Mouse (Mus musculus) hindbrain, embryonic 12.5 days (tissue): ENCODE results near the gene Tnip1. TPM values are rescaled to one million over a fixed set of nuclear protein-coding genes. Genes with fewer than 3 reads are reported as not detected.

Source experiments
- ATAC-seq: fragments of 200-750 bp; cut with Nextera tagmentation; 2 replicates; pipeline ENCODE4 v1.8.0; 2017; ENCODE audit warnings: moderate TSS enrichment; ENCODE audit not compliant: low FRiP score
- H3K27ac ChIP-seq: fragments of 300-500 bp; sonication (generic); 2 replicates; pipeline ENCODE4 v1.5.1; 2016; ENCODE audit warnings: mild to moderate bottlenecking
- H3K27me3 ChIP-seq: fragments of 300-500 bp; sonication (generic); 2 replicates; pipeline ENCODE4 v1.6.1; 2016; ENCODE audit warnings: mild to moderate bottlenecking
- H3K36me3 ChIP-seq: fragments of 300-500 bp; sonication (generic); 2 replicates; pipeline ENCODE4 v1.6.1; 2016; ENCODE audit warnings: mild to moderate bottlenecking
- H3K4me1 ChIP-seq: fragments of 300-500 bp; sonication (generic); 2 replicates; pipeline ENCODE4 v1.6.1; 2016
- H3K4me2 ChIP-seq: fragments of 300-500 bp; sonication (generic); replicated peaks from 2 replicates; pipeline ENCODE4 v1.6.1; 2016; ENCODE audit warnings: mild to moderate bottlenecking
- H3K4me3 ChIP-seq: fragments of 300-500 bp; sonication (generic); 2 replicates; pipeline ENCODE4 v1.5.1; 2016; ENCODE audit warnings: mild to moderate bottlenecking
- H3K9ac ChIP-seq: fragments of 300-500 bp; sonication (generic); 2 replicates; pipeline ENCODE4 v1.6.1; 2016; ENCODE audit warnings: mild to moderate bottlenecking, moderate library complexity
- H3K9me3 ChIP-seq: fragments of 300-500 bp; sonication (generic); replicated peaks from 2 replicates; pipeline ENCODE4 v1.6.1; 2016; ENCODE audit warnings: mild to moderate bottlenecking
- WGBS: fragments of 180-500 bp; shearing (Covaris S2); methylation state at CpG from one replicate; pipeline ENCODE4 v1.1.7; 2016; 5-methylcytosine and 5-hydroxymethylcytosine counted together
- polyA plus RNA-seq: library from polyadenylated mRNA; unstranded; fragments of >200 nt; fragmentation: Nextera tagmentation; extraction: Ambion mirVana; gene quantifications from 2 replicates; pipeline ENCODE4 v1.2.1, GENCODE M21; 2016

Tnip1 gene
- polyA plus RNA-seq, 1 experiment from 2014 or later: 19.0 TPM

DNA sequence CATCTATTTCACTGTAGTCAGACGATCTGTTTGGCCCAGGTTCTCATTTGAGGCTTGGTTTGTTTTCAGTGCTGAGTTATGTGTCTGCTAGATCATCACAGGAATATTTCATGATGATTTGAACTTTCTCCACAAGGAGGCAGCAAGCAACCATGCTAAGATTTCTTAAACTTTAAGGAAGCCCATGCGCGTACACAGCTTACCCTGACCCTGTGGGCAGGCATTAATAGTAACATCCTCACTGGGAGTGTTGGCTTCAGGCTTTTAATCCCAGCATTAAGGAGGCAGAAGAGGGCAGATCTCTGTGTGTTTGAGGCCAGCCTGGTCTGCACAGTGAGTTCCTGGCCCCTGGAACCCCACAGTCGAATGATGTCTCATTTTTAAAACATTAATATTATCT, 83.3 kb downstream of the Tnip1 start:
- Histone ChIP-seq H3K36me3 (peaks cover 2% of the 10 kb centered on the region), H3K9ac (no peak overlapping the region), H3K4me1 (peaks cover 5% of the 10 kb centered on the region; the same call in 1 of the 2 replicates), H3K27ac (no peak overlapping the region), H3K4me3 (no peak overlapping the region), H3K4me2 (no peak overlapping the region), H3K9me3 (no peaks in the 10 kb centered on the region), H3K27me3 (no peaks in the 10 kb centered on the region; the same call in 1 of the 2 replicates)
- WGBS: 47% methylated on average over 4 of the region's 4 CpGs
- no peak for ATAC-seq

- H3K27ac ChIP-seq: no peak overlapping the region
- ATAC-seq: no peak
- 81% methylated on average over 6 of the region's 6 CpGs for WGBS
- H3K4me2 ChIP-seq: no peak overlapping the region
- no peaks in the 10 kb centered on the region for H3K9me3 ChIP-seq
- peaks cover 5% of the 10 kb centered on the region; the same call in 1 of the 2 replicates for H3K4me1 ChIP-seq
- H3K27me3 ChIP-seq: no peaks in the 10 kb centered on the region; the same call in 1 of the 2 replicates
- H3K36me3 ChIP-seq: peaks cover 7% of the 10 kb centered on the region
- H3K9ac ChIP-seq: no peak overlapping the region
- H3K4me3 ChIP-seq: no peak overlapping the region
These were observed 83.8 kb downstream of the Tnip1 start for GRCm38 (mm10) chr11:54878893-54879292.

GRCm38 (mm10) chr11:54876031-54876430, 86.7 kb downstream of the Tnip1 start:
- no peak overlapping the region for H3K4me3 ChIP-seq
- no peak for ATAC-seq
- no peak overlapping the region for H3K4me2 ChIP-seq
- H3K9me3 ChIP-seq: no peaks in the 10 kb centered on the region
- peaks cover 34% of the 10 kb centered on the region for H3K36me3 ChIP-seq
- H3K4me1 ChIP-seq: peaks cover 2% of the 10 kb centered on the region; the same call in 1 of the 2 replicates
- H3K9ac ChIP-seq: no peak overlapping the region
- H3K27me3 ChIP-seq: no peaks in the 10 kb centered on the region; the same call in 1 of the 2 replicates
- H3K27ac ChIP-seq: no peak overlapping the region
- WGBS: 90% methylated on average over 5 of the region's 5 CpGs

DNA sequence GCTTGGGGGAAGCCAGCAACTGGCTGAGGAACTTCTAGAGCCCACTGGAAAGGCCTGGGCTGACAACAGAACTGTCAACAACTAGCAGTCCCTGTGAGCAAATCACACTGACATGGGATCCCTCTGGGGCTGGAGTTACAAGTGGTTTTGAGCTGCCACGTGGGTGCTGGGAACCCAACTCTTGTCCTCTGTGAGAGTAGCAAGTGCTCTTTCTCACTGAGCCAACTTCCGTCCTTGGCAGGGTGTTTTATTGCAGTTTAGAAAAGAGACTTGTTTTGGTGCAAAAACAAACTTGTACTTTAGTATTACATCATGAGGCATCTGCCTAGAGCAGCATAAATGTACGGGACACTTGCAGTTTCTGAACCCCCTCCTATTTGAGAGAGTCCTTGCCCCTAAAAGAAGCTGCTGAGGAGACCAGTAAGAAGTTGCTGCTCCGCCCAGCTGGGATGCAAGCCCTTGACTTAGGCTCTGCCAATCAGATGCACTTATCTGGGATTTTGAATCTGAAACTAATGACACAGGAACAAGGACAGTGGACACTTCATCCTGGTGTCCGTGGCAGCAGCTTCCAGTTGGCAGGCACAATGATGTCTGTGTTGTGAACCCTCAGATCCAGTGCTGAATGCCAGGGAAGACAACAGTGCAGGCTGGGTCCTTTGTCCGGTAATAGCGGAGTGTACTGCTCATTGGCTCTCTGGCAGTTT, 90.7 kb downstream of the Tnip1 start:
- H3K4me2 ChIP-seq: no peak overlapping the region
- 76% methylated on average over 7 of the region's 7 CpGs for WGBS
- H3K36me3 ChIP-seq: peaks cover 52% of the 10 kb centered on the region
- H3K4me3 ChIP-seq: no peak overlapping the region
- H3K9ac ChIP-seq: no peak overlapping the region
- peaks cover 19% of the 10 kb centered on the region for H3K4me1 ChIP-seq
- H3K27me3 ChIP-seq: no peaks in the 10 kb centered on the region
- no peaks in the 10 kb centered on the region for H3K9me3 ChIP-seq
- H3K27ac ChIP-seq: no peak overlapping the region
- no peak for ATAC-seq

GRCm38 (mm10) chr11:54869318-54869717, 93.4 kb downstream of the Tnip1 start:
- Histone ChIP-seq H3K4me2 (peak overlapping the region; percentile 15; the same call in 1 of the 2 replicates), H3K4me3 (no peak overlapping the region), H3K36me3 (peaks cover 49% of the 10 kb centered on the region), H3K9ac (0 out of 2 replicates have a peak overlapping the region, but pooled peaks have one; percentile 35), H3K27me3 (no peaks in the 10 kb centered on the region), H3K4me1 (peaks cover 24% of the 10 kb centered on the region), H3K27ac (no peak overlapping the region), H3K9me3 (no peaks in the 10 kb centered on the region)
- 81% methylated on average over 3 of the region's 3 CpGs for WGBS
- no peak for ATAC-seq

GRCm38 (mm10) chr11:54868445-54868844, 94.3 kb downstream of the Tnip1 start:
- WGBS: 79% methylated on average over 2 of the region's 2 CpGs
- peak overlapping the region; percentile 67 for H3K4me2 ChIP-seq
- peaks cover 24% of the 10 kb centered on the region for H3K4me1 ChIP-seq
- no peak for ATAC-seq
- no peak overlapping the region for H3K4me3 ChIP-seq
- H3K27me3 ChIP-seq: no peaks in the 10 kb centered on the region
- H3K9me3 ChIP-seq: no peaks in the 10 kb centered on the region
- peaks cover 41% of the 10 kb centered on the region for H3K36me3 ChIP-seq
- H3K9ac ChIP-seq: no peak overlapping the region
- no peak overlapping the region for H3K27ac ChIP-seq

DNA sequence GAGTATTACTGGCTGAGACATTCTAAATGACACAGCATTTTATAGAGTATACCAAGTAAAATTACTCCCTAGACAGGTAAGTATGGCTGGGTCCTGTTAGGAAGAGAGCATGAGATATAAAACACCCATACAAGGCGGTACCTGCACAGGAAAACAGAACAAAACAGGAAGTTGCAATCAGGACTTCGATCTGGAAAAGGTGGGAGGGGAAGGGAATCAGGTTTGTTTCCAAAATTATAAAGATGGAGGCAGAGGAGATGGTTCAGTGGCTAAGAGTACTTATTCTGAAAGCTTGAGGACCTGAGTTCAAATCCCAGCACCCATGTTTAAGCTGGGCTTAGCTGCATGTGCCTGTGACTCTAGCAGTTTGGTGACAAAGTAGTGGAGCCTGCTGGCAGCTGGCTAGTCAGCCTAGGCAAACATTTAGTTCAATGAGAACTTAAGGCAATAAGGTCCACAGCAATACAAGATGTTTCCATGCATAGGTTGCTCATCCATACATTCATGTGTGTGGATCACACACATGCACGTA, 94.7 kb downstream of the Tnip1 start:
- 0 out of 2 replicates have a peak overlapping the region, but pooled peaks have one; percentile 98 for H3K9ac ChIP-seq
- ATAC-seq: no peak
- WGBS: 88% methylated on average over 3 of the region's 3 CpGs

DNA sequence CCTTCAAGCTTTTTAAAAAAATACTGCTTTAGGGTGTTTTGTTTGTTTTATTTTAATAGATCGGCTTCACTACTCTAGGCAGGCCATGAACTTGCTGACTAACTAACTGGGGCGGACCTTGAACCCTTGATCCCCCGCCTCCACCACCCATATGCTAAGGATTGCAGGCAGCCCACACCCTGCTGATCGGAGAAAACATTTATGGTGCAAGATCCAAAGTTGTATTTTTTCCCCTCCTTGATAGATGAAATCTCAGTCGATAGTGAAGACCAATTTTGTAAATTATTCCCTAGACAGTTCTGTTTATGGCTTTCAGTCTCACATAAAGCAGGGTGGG, 95.7 kb downstream of the Tnip1 start:
- H3K36me3 ChIP-seq: peaks cover 28% of the 10 kb centered on the region
- peak; percentile 53 for ATAC-seq
- peak overlapping the region; percentile 98 for H3K9ac ChIP-seq
- peak overlapping the region; percentile 92 for H3K27ac ChIP-seq
- H3K4me2 ChIP-seq: peak overlapping the region; percentile 67
- no peaks in the 10 kb centered on the region for H3K9me3 ChIP-seq
- 1% methylated on average over 5 of the region's 5 CpGs for WGBS
- peaks cover 26% of the 10 kb centered on the region for H3K4me1 ChIP-seq
- H3K27me3 ChIP-seq: no peaks in the 10 kb centered on the region
- peak overlapping the region; percentile 97 for H3K4me3 ChIP-seq

More for the DNA sequence above, 94.7 kb downstream of the Tnip1 start:
- peaks cover 37% of the 10 kb centered on the region for H3K36me3 ChIP-seq
- H3K4me1 ChIP-seq: peaks cover 26% of the 10 kb centered on the region
- H3K27ac ChIP-seq: no peak overlapping the region
- H3K9me3 ChIP-seq: no peaks in the 10 kb centered on the region
- peak overlapping the region; percentile 67 for H3K4me2 ChIP-seq
- H3K27me3 ChIP-seq: no peaks in the 10 kb centered on the region
- peak overlapping the region; percentile 97 for H3K4me3 ChIP-seq

DNA sequence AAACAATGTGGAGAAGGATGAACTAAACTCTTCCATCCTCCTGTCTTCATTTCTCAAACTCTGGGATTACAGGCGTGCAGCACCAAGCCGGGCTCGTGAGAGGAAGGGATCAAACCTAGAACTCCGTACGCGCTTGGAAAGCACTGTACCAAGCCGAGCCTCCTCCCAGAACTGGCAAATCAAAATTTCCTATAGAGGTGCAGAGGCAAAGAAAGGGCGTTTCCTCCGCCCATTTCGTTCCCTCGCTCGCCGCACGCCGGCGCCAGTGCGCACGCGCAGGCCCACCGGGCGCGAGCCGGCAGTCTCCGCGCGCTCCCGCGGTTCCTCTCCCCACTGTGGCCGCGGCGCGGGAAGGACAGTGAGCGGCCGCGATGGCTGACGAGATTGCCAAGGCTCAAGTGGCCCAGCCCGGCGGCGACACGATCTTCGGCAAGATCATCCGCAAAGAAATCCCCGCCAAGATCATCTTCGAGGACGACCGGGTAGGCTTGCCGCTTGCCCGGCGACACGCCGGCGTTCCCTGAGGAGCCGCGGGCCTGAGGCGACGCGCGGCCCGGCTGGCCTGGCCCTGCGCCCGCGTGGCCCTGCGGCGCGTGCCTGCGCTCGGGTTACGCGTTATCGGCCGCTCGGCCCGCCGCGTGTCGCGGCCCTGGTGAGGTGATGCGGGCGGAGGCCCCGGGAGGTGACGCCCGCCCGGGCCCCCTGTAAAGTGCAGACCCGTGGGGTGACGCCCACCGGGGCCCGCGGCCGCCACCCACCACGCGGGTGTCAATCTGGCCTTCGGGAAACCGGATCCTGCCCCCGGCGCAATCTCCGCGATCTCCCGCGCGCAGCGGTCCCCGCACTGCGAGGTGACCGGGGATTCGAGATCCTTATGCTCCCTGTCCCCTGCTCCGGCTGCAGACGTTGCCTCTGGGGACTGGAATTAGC, 96.3 kb downstream of the Tnip1 start, which contains the start of gene Hint1:
Gene Hint1 (plus strand): TSS at position 265 of the 930 bp plus-strand sequence.
- peaks cover 26% of the 10 kb centered on the region for H3K4me1 ChIP-seq
- under 1% methylated on average over 102 of the region's 107 CpGs for WGBS
- H3K27ac ChIP-seq: peak within 1 kb of the TSS; percentile 92
- no peaks in the 10 kb centered on the region for H3K9me3 ChIP-seq
- peaks cover 22% of the 10 kb centered on the region for H3K36me3 ChIP-seq
- peak; percentile 81 for ATAC-seq
- H3K9ac ChIP-seq: peak within 1 kb of the TSS; percentile 98
- H3K4me2 ChIP-seq: peak within 1 kb of the TSS; percentile 67
- H3K27me3 ChIP-seq: no peaks in the 10 kb centered on the region
- H3K4me3 ChIP-seq: peak within 1 kb of the TSS; percentile 97

GRCm38 (mm10) chr11:54865330-54866085, 97.2 kb downstream of the Tnip1 start:
- Histone ChIP-seq H3K4me3 (peak overlapping the region; percentile 97), H3K9ac (peak overlapping the region; percentile 98), H3K4me1 (peaks cover 26% of the 10 kb centered on the region), H3K27me3 (no peaks in the 10 kb centered on the region), H3K4me2 (peak overlapping the region; percentile 67), H3K36me3 (peaks cover 14% of the 10 kb centered on the region), H3K9me3 (no peaks in the 10 kb centered on the region), H3K27ac (peak overlapping the region; percentile 92)
- ATAC-seq: no peak
- 81% methylated on average over 6 of the region's 6 CpGs for WGBS

DNA sequence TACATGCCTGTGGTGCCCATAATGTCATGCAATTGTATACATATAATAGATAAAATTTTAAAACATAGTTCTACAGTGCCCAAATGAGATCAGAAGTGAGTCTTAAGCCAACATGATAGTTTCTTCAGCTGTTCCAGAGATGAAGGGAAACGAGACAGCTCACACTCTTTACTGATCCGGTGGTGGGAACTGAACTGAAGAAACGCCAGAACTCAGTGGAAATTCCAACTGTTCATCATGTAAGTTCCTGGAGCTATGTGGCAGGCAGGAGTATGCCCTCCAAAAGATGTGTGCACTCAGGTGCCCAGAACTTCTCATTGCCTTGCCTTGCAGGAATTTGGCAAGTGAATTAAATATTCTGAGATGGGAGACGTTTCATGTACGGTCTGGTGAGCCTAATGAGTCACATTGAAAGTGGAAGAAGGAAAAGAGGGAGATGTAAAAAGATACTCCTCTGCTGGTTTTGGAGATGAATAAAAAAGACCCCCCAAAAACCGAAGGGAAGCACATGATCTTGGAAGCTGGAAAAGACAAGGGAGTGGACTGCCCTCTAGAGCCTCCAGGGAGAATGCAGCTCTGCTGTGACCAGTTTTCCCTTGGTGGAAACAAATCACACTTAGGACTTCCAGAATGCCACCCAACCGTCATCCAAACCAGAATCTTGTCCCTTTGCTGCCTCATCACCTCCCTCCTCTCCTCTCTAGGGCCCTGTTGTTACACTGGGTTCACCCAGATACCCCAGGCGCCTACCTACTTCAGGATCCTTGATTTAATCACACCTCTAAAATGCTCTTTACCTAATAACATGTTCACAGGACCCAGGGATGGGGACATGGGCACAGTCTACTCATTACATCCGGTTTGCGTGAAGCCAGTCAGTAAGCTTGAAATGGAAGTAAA, 99.8 kb downstream of the Tnip1 start:
- no peaks in the 10 kb centered on the region for H3K27me3 ChIP-seq
- 45% methylated on average over 10 of the region's 10 CpGs for WGBS
- ATAC-seq: no peak

More for the DNA sequence above, 99.8 kb downstream of the Tnip1 start:
- no peak overlapping the region for H3K9ac ChIP-seq
- H3K36me3 ChIP-seq: no peaks in the 10 kb centered on the region
- H3K4me2 ChIP-seq: no peak overlapping the region
- no peak overlapping the region for H3K27ac ChIP-seq
- H3K9me3 ChIP-seq: no peaks in the 10 kb centered on the region
- no peak overlapping the region for H3K4me3 ChIP-seq
- H3K4me1 ChIP-seq: peaks cover 18% of the 10 kb centered on the region
